Mouse (Mus musculus): ENCODE data around the gene Dmrtb1. TPM values are rescaled to one million over a fixed set of nuclear protein-coding genes. Genes with fewer than 3 reads are reported as not detected.
A peak's percentile ranks its signal among the peaks of the same experiment; 100 is the strongest.

The Dmrtb1 gene
- polyA plus RNA-seq, 1 experiment: 1.6 TPM

GRCm38 (mm10) chr4:107653280-107653643 is 30.8 kb downstream of the Dmrtb1 start:
- Histone ChIP-seq H3K27me3 (ENCODE audit: control insufficient read depth, insufficient read depth, low read length, poor library complexity, severe bottlenecking) (no peaks in the 10 kb centered on the region), H3K9ac (ENCODE audit: low read depth, poor library complexity, severe bottlenecking) (no peak overlapping the region), H3K27ac (ENCODE audit: insufficient read depth, low read length) (no peak overlapping the region), H3K36me3 (ENCODE audit: control insufficient read depth, insufficient read depth, low read length, poor library complexity, severe bottlenecking) (no peaks in the 10 kb centered on the region), H3K4me3 (ENCODE audit: low read depth, low read length) (no peak overlapping the region), H3K9me3 (replicated peaks; ENCODE audit: control insufficient read depth, insufficient read depth, low read length, poor library complexity, severe bottlenecking) (no peaks in the 10 kb centered on the region), H3K4me1 (ENCODE audit: control insufficient read depth, insufficient read depth, low read length) (no peaks in the 10 kb centered on the region)
- TF ChIP-seq EP300 (IDR thresholded peaks at IDR 0.05; ENCODE audit: insufficient read depth, low read depth, low read length) (no peak), CTCF (IDR thresholded peaks at IDR 0.05; ENCODE audit: low read depth, low read length) (no peak), POLR2A (IDR thresholded peaks at IDR 0.05; ENCODE audit: insufficient read depth, low read length) (no peak)

GRCm38 (mm10) chr4:107652598-107653279 is 31.3 kb downstream of the Dmrtb1 start:
- H3K27me3 ChIP-seq (ENCODE audit: control insufficient read depth, insufficient read depth, low read length, poor library complexity, severe bottlenecking): no peaks in the 10 kb centered on the region
- H3K27ac ChIP-seq (ENCODE audit: insufficient read depth, low read length): no peak overlapping the region
- no peak overlapping the region for H3K4me3 ChIP-seq (ENCODE audit: low read depth, low read length)

DNA sequence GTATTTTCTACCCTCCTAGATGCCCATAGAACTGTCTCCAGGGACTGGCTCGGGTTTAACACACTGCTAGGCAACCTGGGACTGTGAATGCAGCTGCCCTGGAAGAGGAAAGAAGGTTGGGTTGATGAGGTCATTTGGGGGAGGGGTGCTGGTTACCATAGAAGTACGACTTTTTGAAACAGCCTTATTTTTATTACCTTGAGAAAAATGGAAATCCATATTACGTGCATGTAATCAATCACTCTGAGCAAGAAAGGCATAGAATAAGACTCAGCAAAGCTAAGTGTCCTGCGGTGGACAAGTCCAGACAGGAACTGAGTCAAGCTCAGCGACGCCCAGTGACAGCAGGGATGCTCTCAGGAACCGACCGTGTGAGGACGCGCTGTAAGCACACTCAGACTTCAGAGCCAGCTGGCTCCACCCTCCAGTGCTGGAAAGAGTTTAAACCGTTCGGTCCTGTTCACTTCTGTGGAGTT is 33.0 kb downstream of the Dmrtb1 start:
- no peaks in the 10 kb centered on the region for H3K36me3 ChIP-seq (ENCODE audit: control insufficient read depth, insufficient read depth, low read length, poor library complexity, severe bottlenecking)
- TF ChIP-seq EP300 (IDR thresholded peaks at IDR 0.05; ENCODE audit: insufficient read depth, low read depth, low read length) (no peak), POLR2A (IDR thresholded peaks at IDR 0.05; ENCODE audit: insufficient read depth, low read length) (no peak), CTCF (IDR thresholded peaks at IDR 0.05; ENCODE audit: low read depth, low read length) (no peak)
- H3K9me3 ChIP-seq (replicated peaks; ENCODE audit: control insufficient read depth, insufficient read depth, low read length, poor library complexity, severe bottlenecking): no peaks in the 10 kb centered on the region
- H3K4me3 ChIP-seq (ENCODE audit: low read depth, low read length): no peak overlapping the region
- H3K27me3 ChIP-seq (ENCODE audit: control insufficient read depth, insufficient read depth, low read length, poor library complexity, severe bottlenecking): no peaks in the 10 kb centered on the region
- H3K27ac ChIP-seq (ENCODE audit: insufficient read depth, low read length): no peak overlapping the region
- H3K4me1 ChIP-seq (ENCODE audit: control insufficient read depth, insufficient read depth, low read length): no peaks in the 10 kb centered on the region
- no peak overlapping the region for H3K9ac ChIP-seq (ENCODE audit: low read depth, poor library complexity, severe bottlenecking)

More at GRCm38 (mm10) chr4:107652598-107653279, 31.3 kb downstream of the Dmrtb1 start:
- peak; percentile 76 for TF ChIP-seq CTCF (IDR thresholded peaks at IDR 0.05; ENCODE audit: low read depth, low read length)
- TF ChIP-seq EP300 (IDR thresholded peaks at IDR 0.05; ENCODE audit: insufficient read depth, low read depth, low read length): no peak
- no peak for TF ChIP-seq POLR2A (IDR thresholded peaks at IDR 0.05; ENCODE audit: insufficient read depth, low read length)
- no peaks in the 10 kb centered on the region for H3K36me3 ChIP-seq (ENCODE audit: control insufficient read depth, insufficient read depth, low read length, poor library complexity, severe bottlenecking)
- H3K4me1 ChIP-seq (ENCODE audit: control insufficient read depth, insufficient read depth, low read length): no peaks in the 10 kb centered on the region
- H3K9ac ChIP-seq (ENCODE audit: low read depth, poor library complexity, severe bottlenecking): no peak overlapping the region
- no peaks in the 10 kb centered on the region for H3K9me3 ChIP-seq (replicated peaks; ENCODE audit: control insufficient read depth, insufficient read depth, low read length, poor library complexity, severe bottlenecking)

DNA sequence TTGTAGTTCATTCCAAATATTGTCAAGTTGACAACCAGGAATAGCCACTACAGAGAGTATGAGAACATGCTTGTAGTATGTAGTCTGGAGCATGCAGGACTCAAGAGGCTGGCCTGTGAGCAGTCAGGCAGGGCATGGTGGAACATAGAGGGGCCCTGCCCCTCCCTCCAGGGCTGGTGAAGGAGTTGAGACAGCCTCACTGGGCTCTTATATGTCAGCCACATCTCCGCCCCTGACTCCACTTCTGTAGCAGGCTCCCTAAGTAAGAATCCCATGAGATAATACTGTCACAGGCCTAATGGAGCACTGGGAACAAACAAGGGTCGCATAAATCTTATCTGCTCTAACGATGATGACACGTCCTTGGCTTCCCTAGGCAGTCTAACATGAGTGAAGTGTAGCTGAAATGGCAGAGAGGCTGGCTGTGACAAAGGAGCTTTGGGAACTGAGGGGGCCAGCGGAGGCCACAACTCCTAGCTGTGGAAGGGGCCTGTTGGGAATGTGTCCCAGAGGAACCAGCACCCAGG is 35.0 kb downstream of the Dmrtb1 start:
- H3K9ac ChIP-seq (ENCODE audit: low read depth, poor library complexity, severe bottlenecking): no peak overlapping the region
- H3K27me3 ChIP-seq (ENCODE audit: control insufficient read depth, insufficient read depth, low read length, poor library complexity, severe bottlenecking): no peaks in the 10 kb centered on the region
- no peaks in the 10 kb centered on the region for H3K36me3 ChIP-seq (ENCODE audit: control insufficient read depth, insufficient read depth, low read length, poor library complexity, severe bottlenecking)
- no peaks in the 10 kb centered on the region for H3K9me3 ChIP-seq (replicated peaks; ENCODE audit: control insufficient read depth, insufficient read depth, low read length, poor library complexity, severe bottlenecking)
- H3K27ac ChIP-seq (ENCODE audit: insufficient read depth, low read length): no peak overlapping the region
- no peaks in the 10 kb centered on the region for H3K4me1 ChIP-seq (ENCODE audit: control insufficient read depth, insufficient read depth, low read length)
- H3K4me3 ChIP-seq (ENCODE audit: low read depth, low read length): no peak overlapping the region
- TF ChIP-seq CTCF (IDR thresholded peaks at IDR 0.05; ENCODE audit: low read depth, low read length) (no peak), POLR2A (IDR thresholded peaks at IDR 0.05; ENCODE audit: insufficient read depth, low read length) (no peak), EP300 (IDR thresholded peaks at IDR 0.05; ENCODE audit: insufficient read depth, low read depth, low read length) (no peak)

DNA sequence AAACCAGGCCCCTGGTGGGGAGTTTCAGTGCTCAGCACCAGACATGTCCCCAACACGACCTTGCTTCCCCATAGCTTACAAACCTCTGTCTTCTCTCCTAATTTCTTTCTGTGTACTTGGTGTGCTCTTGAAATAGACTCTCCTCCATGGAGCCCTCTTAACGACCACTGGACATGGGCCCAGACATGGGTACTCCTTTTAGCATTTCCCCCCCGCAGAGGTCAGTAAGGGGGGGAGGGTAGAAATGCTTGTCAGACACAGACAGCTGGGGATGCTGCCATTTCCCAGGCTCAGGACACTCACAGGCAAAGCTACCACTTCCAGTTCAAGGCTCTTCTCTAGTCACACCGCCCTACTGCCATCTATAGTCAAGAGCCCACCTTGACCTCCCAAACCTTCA is 42.4 kb downstream of the Dmrtb1 start:
- no peak overlapping the region for H3K4me3 ChIP-seq (ENCODE audit: low read depth, low read length)
- no peaks in the 10 kb centered on the region for H3K9me3 ChIP-seq (replicated peaks; ENCODE audit: control insufficient read depth, insufficient read depth, low read length, poor library complexity, severe bottlenecking)
- no peaks in the 10 kb centered on the region for H3K4me1 ChIP-seq (ENCODE audit: control insufficient read depth, insufficient read depth, low read length)
- no peaks in the 10 kb centered on the region for H3K36me3 ChIP-seq (ENCODE audit: control insufficient read depth, insufficient read depth, low read length, poor library complexity, severe bottlenecking)
- H3K27ac ChIP-seq (ENCODE audit: insufficient read depth, low read length): no peak overlapping the region
- H3K27me3 ChIP-seq (ENCODE audit: control insufficient read depth, insufficient read depth, low read length, poor library complexity, severe bottlenecking): no peaks in the 10 kb centered on the region
- TF ChIP-seq CTCF (IDR thresholded peaks at IDR 0.05; ENCODE audit: low read depth, low read length) (no peak), EP300 (IDR thresholded peaks at IDR 0.05; ENCODE audit: insufficient read depth, low read depth, low read length) (no peak), POLR2A (IDR thresholded peaks at IDR 0.05; ENCODE audit: insufficient read depth, low read length) (no peak)
- no peak overlapping the region for H3K9ac ChIP-seq (ENCODE audit: low read depth, poor library complexity, severe bottlenecking)

GRCm38 (mm10) chr4:107638303-107638702 is 45.7 kb downstream of the Dmrtb1 start:
- Histone ChIP-seq H3K4me1 (ENCODE audit: control insufficient read depth, insufficient read depth, low read length) (no peaks in the 10 kb centered on the region), H3K27me3 (ENCODE audit: control insufficient read depth, insufficient read depth, low read length, poor library complexity, severe bottlenecking) (no peaks in the 10 kb centered on the region), H3K36me3 (ENCODE audit: control insufficient read depth, insufficient read depth, low read length, poor library complexity, severe bottlenecking) (no peaks in the 10 kb centered on the region), H3K4me3 (ENCODE audit: low read depth, low read length) (no peak overlapping the region), H3K9me3 (replicated peaks; ENCODE audit: control insufficient read depth, insufficient read depth, low read length, poor library complexity, severe bottlenecking) (no peaks in the 10 kb centered on the region), H3K9ac (ENCODE audit: low read depth, poor library complexity, severe bottlenecking) (no peak overlapping the region), H3K27ac (ENCODE audit: insufficient read depth, low read length) (no peak overlapping the region)
- TF ChIP-seq EP300 (IDR thresholded peaks at IDR 0.05; ENCODE audit: insufficient read depth, low read depth, low read length) (no peak), POLR2A (IDR thresholded peaks at IDR 0.05; ENCODE audit: insufficient read depth, low read length) (no peak), CTCF (IDR thresholded peaks at IDR 0.05; ENCODE audit: low read depth, low read length) (no peak)

Data from ES-Bruce4 (cell line).